Mouse (Mus musculus) liver, postnatal 0 days (tissue): ENCODE measurements around the gene H2-Aa.

Experiments used
- CTCF ChIP-seq: sonication (generic); IDR thresholded peaks from 2 replicates; pipeline ENCODE4 v1.5.1; 2016; ENCODE audit warnings: antibody characterized with exemption, low read depth
- EP300 ChIP-seq: IDR thresholded peaks from 2 replicates; pipeline ENCODE4 v1.6.1; 2016; ENCODE audit warnings: antibody characterized with exemption, low read depth, mild to moderate bottlenecking

DNA sequence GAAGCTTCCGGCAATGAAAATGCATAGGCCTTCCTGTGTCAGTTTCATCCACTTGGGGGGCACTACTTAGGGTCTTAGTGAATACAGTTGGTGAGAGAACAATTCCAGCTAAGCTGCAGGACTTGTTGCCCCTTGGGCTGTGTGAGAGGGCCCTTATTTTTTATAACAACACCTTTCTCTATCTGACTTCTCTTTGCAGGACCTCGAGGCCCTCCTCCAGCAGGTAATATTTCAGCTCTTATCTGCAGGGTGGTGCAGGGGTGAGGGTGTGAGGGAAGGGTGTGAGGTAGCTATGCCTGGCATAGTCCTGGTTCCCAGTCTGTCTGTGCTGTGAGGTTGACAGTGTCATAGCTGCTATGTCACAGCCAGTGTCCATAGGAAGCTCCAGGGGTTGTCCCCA lies 19.4 kb downstream of the H2-Aa start:
- TF ChIP-seq EP300 (no peak), CTCF (no peak)
